Mouse (Mus musculus): ENCODE data around the gene Bcl11b. TPM values are rescaled to one million over a fixed set of nuclear protein-coding genes. Genes with fewer than 3 reads are reported as not detected.

The Bcl11b gene
- 12.6 and 14.1 TPM in 2 replicates for polyA plus RNA-seq (2015; fragmentation: Nextera tagmentation; extraction: Ambion mirVana)

DNA sequence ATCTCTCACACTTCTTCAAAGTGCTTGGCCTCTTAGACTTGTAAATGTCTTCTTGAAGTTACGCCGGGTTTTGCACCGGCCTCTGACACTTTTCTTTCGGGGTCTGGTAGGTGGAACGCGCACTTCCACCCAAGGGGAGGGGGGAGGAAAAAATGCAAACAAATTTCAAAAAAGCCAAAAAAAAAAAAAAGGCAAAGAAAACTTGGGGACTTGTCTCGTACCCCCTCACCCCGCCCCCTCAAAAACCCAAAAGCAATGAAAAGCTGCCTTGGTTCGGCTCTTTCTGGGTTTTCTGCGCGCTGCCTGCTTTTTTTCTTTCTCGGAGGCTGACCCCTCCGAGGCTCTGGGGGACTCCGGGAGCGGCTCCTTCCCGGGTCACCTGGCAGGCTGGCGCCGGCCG is at the start of gene Bcl11b:
Bcl11b (minus strand) TSS at position 120 of the 400 bp plus-strand sequence.
- H3K9ac ChIP-seq: peak within 1 kb of the TSS; percentile 94
- H3K27me3 ChIP-seq: peaks cover 54% of the 10 kb centered on the region
- peaks cover 33% of the 10 kb centered on the region for H3K4me1 ChIP-seq
- ATAC-seq (ENCODE audit: low FRiP score, low read depth): no peak; the same call in 1 of the 2 replicates
- H3K27ac ChIP-seq: peak within 1 kb of the TSS; percentile 94
- WGBS: under 1% methylated on average over 19 of the region's 19 CpGs
- peak within 1 kb of the TSS; percentile 95 for H3K4me2 ChIP-seq (replicated peaks)
- H3K36me3 ChIP-seq: no peaks in the 10 kb centered on the region
- no peaks in the 10 kb centered on the region for H3K9me3 ChIP-seq
- peak within 1 kb of the TSS; percentile 87 for H3K4me3 ChIP-seq

DNA sequence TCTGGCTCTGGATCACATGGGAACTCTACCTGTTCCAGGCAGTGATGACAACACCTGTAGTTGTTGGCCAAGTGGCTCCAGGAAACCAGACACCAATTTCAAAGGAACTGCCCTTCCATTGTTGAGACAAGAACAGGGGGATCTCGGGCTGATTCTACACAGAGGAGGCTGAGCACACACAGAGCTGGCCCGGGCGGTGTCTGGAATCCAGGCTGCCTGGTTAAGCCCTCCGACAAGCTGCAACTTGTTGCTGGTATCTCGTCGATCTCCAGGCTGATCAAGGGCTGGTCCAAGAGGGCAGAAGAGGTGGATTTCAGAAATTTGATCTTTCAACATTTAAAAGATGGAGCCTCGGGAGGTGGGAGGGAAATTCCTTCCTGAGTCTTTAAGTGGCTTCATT is 47.6 kb upstream of the Bcl11b start:
- Histone ChIP-seq H3K4me2 (replicated peaks) (no peak overlapping the region), H3K4me3 (no peak overlapping the region), H3K27me3 (no peaks in the 10 kb centered on the region), H3K9me3 (no peaks in the 10 kb centered on the region), H3K27ac (no peak overlapping the region), H3K9ac (no peak overlapping the region), H3K36me3 (no peaks in the 10 kb centered on the region), H3K4me1 (no peaks in the 10 kb centered on the region)
- 52% methylated on average over 7 of the region's 7 CpGs for WGBS
- no peak for ATAC-seq (ENCODE audit: low FRiP score, low read depth)

DNA sequence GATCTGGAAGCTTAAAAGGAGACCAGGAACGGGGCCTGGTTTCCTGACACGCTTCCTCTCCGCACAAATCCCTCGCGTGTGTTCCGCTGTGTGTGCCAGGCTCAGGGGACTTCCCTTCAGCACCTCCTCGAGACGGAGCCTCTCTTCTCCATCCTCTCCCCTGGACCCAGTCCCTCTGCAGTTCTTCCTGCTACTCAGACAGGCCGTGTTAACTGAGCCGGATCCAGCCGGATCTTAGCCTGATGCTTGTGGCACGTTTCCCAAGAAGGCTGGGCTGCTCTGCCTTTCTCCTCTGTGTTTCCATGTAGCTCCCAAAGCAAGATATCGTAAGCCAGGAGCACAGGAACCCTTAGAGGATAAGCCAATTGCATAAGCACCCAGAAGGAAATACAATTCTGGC is 46.2 kb upstream of the Bcl11b start:
- Histone ChIP-seq H3K4me2 (replicated peaks) (no peak overlapping the region), H3K36me3 (no peaks in the 10 kb centered on the region), H3K27me3 (no peaks in the 10 kb centered on the region), H3K9me3 (no peaks in the 10 kb centered on the region), H3K27ac (no peak overlapping the region), H3K4me1 (no peaks in the 10 kb centered on the region), H3K9ac (no peak overlapping the region), H3K4me3 (no peak overlapping the region)
- 69% methylated on average over 13 of the region's 13 CpGs for WGBS
- ATAC-seq (ENCODE audit: low FRiP score, low read depth): no peak

GRCm38 (mm10) chr12:108042239-108042571 is 38.8 kb upstream of the Bcl11b start:
- 59% methylated on average over 3 of the region's 3 CpGs for WGBS
- H3K4me3 ChIP-seq: no peak overlapping the region
- no peak for ATAC-seq (ENCODE audit: low FRiP score, low read depth)

GRCm38 (mm10) chr12:108041571-108042238 is 38.3 kb upstream of the Bcl11b start:
- H3K4me1 ChIP-seq: no peaks in the 10 kb centered on the region
- no peak overlapping the region for H3K9ac ChIP-seq
- no peak for ATAC-seq (ENCODE audit: low FRiP score, low read depth)
- H3K36me3 ChIP-seq: no peaks in the 10 kb centered on the region
- no peak overlapping the region for H3K27ac ChIP-seq
- H3K4me3 ChIP-seq: no peak overlapping the region
- H3K4me2 ChIP-seq (replicated peaks): no peak overlapping the region
- H3K9me3 ChIP-seq: no peaks in the 10 kb centered on the region
- 46% methylated on average over 12 of the region's 12 CpGs for WGBS
- peaks cover 3% of the 10 kb centered on the region; the same call in 1 of the 2 replicates for H3K27me3 ChIP-seq

More at GRCm38 (mm10) chr12:108042239-108042571, 38.8 kb upstream of the Bcl11b start:
- H3K9ac ChIP-seq: no peak overlapping the region
- H3K9me3 ChIP-seq: no peaks in the 10 kb centered on the region
- H3K27ac ChIP-seq: no peak overlapping the region
- H3K4me2 ChIP-seq (replicated peaks): no peak overlapping the region
- H3K4me1 ChIP-seq: no peaks in the 10 kb centered on the region
- H3K27me3 ChIP-seq: peaks cover 3% of the 10 kb centered on the region; the same call in 1 of the 2 replicates
- H3K36me3 ChIP-seq: no peaks in the 10 kb centered on the region

GRCm38 (mm10) chr12:108037446-108037845 is 34.0 kb upstream of the Bcl11b start:
- Histone ChIP-seq H3K27ac (no peak overlapping the region), H3K36me3 (no peaks in the 10 kb centered on the region), H3K4me1 (peaks cover 7% of the 10 kb centered on the region; the same call in 1 of the 2 replicates), H3K9ac (no peak overlapping the region), H3K27me3 (peaks cover 3% of the 10 kb centered on the region; the same call in 1 of the 2 replicates), H3K4me2 (replicated peaks) (no peak overlapping the region), H3K4me3 (no peak overlapping the region), H3K9me3 (no peaks in the 10 kb centered on the region)
- whole genome bisulfite sequencing: 70% methylated on average over 6 of the region's 6 CpGs
- ATAC-seq (ENCODE audit: low FRiP score, low read depth): no peak

DNA sequence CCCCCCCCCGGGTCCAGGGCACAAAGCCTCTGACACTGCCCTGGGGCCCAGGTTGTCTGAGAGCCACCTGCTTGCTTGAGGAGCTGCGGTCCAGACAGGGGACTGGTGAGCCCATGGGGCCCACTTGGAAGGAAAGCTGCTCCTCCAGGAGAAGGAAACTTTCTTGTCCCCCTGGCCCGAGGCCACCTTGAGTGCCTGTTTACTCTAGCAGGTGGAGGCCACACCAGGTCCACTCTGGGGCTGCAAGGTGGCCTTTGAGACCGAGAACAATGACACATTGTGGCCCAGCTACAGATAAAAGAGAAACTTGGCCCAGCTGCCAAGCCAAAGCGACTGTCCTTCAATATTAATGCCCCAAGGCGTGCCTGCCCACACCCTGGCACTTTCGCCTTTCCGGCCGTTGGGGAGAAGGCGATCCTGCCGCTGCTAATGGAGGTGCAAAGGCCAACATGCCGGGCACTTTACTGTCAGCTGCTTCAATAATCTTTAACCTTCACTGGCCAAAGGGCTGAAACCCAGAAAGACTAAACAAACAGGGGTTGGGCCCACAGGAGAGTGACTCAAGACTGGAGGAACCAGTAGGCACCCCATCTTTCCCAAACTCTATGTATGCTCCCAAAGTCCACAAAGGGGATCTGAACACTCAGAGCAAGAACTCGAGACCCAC is 32.1 kb upstream of the Bcl11b start:
- no peak overlapping the region for H3K4me3 ChIP-seq
- H3K4me2 ChIP-seq (replicated peaks): no peak overlapping the region
- H3K9me3 ChIP-seq: no peaks in the 10 kb centered on the region
- peaks cover 3% of the 10 kb centered on the region; the same call in 1 of the 2 replicates for H3K27me3 ChIP-seq
- H3K27ac ChIP-seq: no peak overlapping the region
- 75% methylated on average over 13 of the region's 13 CpGs for WGBS
- H3K36me3 ChIP-seq: no peaks in the 10 kb centered on the region
- peaks cover 7% of the 10 kb centered on the region; the same call in 1 of the 2 replicates for H3K4me1 ChIP-seq
- no peak overlapping the region for H3K9ac ChIP-seq
- ATAC-seq (ENCODE audit: low FRiP score, low read depth): no peak

- no peaks in the 10 kb centered on the region for H3K9me3 ChIP-seq
- 74% methylated on average over 15 of the region's 15 CpGs for WGBS
- H3K4me2 ChIP-seq (replicated peaks): no peak overlapping the region
- no peak overlapping the region for H3K27ac ChIP-seq
- no peaks in the 10 kb centered on the region for H3K36me3 ChIP-seq
- no peaks in the 10 kb centered on the region for H3K4me1 ChIP-seq
- ATAC-seq (ENCODE audit: low FRiP score, low read depth): no peak
- no peaks in the 10 kb centered on the region for H3K27me3 ChIP-seq
- H3K4me3 ChIP-seq: no peak overlapping the region
- H3K9ac ChIP-seq: no peak overlapping the region
Measured at GRCm38 (mm10) chr12:108022835-108023615, 19.6 kb upstream of the Bcl11b start.

DNA sequence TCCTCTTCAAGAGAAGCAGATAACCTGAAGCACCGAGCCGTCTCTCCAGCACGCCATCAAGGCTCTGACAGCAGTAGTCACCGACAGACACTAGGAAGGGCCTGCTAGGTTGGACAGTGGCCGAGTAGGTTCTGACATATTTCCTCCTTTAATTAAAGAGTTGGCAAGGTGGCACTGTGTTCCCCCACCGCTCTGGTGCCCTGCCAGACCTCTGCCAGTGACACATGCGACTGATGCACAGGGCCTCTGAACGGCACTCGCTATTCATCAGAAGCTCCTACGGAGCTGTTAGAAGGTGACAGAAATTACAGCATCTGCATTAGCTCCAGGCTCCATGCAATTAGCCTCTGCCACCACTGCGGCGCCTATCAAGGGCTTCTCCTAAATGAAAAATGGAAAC is 8.6 kb upstream of the Bcl11b start:
- ATAC-seq (ENCODE audit: low FRiP score, low read depth): no peak
- no peak overlapping the region for H3K9ac ChIP-seq
- H3K27ac ChIP-seq: no peak overlapping the region
- H3K27me3 ChIP-seq: peaks cover 34% of the 10 kb centered on the region
- no peaks in the 10 kb centered on the region for H3K36me3 ChIP-seq
- no peaks in the 10 kb centered on the region for H3K4me1 ChIP-seq
- WGBS: 76% methylated on average over 12 of the region's 12 CpGs
- no peak overlapping the region for H3K4me3 ChIP-seq
- no peak overlapping the region for H3K4me2 ChIP-seq (replicated peaks)
- no peaks in the 10 kb centered on the region for H3K9me3 ChIP-seq

GRCm38 (mm10) chr12:108010346-108010745 is 6.9 kb upstream of the Bcl11b start:
- Histone ChIP-seq H3K4me3 (no peak overlapping the region), H3K9ac (no peak overlapping the region), H3K27me3 (peaks cover 43% of the 10 kb centered on the region), H3K4me1 (peaks cover 12% of the 10 kb centered on the region), H3K9me3 (no peaks in the 10 kb centered on the region), H3K27ac (no peak overlapping the region), H3K36me3 (no peaks in the 10 kb centered on the region), H3K4me2 (replicated peaks) (no peak overlapping the region)
- 61% methylated on average over 11 of the region's 11 CpGs for WGBS
- ATAC-seq (ENCODE audit: low FRiP score, low read depth): no peak

DNA sequence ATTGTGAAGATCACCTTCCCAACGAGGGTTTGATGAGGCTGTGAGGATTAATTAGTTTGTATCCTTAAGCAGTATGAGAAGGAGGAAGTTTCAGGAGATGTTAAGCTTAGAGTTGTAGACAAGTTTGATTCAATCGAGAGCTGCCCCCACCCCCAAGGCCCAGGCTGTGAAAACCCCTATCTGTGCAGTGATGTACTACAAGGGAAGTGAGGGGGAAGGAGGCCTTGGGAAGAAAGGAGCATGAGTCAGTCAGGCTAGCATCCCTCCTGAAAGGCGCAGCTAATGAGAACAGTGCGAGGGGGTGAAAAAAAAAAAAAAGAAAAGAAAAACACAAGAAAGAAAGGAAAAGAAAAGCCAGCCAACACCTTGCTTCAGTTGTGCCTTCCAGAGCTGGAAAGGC is 5.8 kb upstream of the Bcl11b start:
- Histone ChIP-seq H3K36me3 (no peaks in the 10 kb centered on the region), H3K27ac (no peak overlapping the region), H3K4me2 (replicated peaks) (no peak overlapping the region), H3K9me3 (no peaks in the 10 kb centered on the region), H3K9ac (no peak overlapping the region), H3K27me3 (peaks cover 51% of the 10 kb centered on the region), H3K4me1 (peaks cover 24% of the 10 kb centered on the region), H3K4me3 (no peak overlapping the region)
- no peak for ATAC-seq (ENCODE audit: low FRiP score, low read depth)
- 38% methylated on average over 4 of the region's 4 CpGs for WGBS

Measured in limb, embryonic 13.5 days (tissue).